Mouse (Mus musculus): ENCODE data around the gene Med12. TPM values are rescaled to one million over a fixed set of nuclear protein-coding genes. Genes with fewer than 3 reads are reported as not detected.
"Not testable (repeated sequence)": the region's sequence is repeated elsewhere in the genome, so short reads cannot be mapped to it uniquely, and the experiment has no call there.

Med12 gene
- total RNA-seq, 2 experiments from 2014 or later, result 21.8 to 25.8 TPM

DNA sequence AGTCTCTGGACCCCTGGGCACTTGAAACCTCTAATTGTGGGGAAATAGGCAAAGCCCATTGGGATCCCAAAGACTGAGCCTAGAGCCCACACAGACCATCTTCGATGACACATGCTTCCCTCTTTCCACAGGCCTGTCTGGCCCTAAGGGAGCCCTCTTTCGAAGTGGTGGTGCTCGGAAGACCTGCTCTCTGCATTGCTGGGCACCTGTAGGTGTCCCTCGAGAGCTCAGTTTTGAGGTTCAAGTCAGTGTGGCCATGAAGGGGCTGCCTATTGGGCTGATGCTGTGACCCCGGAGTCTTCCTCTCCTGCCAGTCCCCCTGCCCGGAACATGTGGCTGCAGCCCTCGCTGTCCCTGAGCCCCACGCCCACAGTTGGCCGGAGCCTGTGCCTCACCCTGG lies 27.8 kb downstream of the Med12 start:
- intact Hi-C loops (cut with DNase I), result loop anchor here (2.0 kb wide), 1 partner anchor 27 kb away; no protein-coding TSS in a partner anchor
- no peak for DNase-seq (ENCODE audit: extremely low spot score in 1 of 2, low spot score in 2 of 2)
- peak; percentile 20 for TF ChIP-seq CTCF (IDR thresholded peaks at IDR 0.05)
- H3K4me3 ChIP-seq, result peak overlapping the region; percentile 46
- no peak overlapping the region; the same call in 1 of the 2 replicates for H3K27ac ChIP-seq

DNA sequence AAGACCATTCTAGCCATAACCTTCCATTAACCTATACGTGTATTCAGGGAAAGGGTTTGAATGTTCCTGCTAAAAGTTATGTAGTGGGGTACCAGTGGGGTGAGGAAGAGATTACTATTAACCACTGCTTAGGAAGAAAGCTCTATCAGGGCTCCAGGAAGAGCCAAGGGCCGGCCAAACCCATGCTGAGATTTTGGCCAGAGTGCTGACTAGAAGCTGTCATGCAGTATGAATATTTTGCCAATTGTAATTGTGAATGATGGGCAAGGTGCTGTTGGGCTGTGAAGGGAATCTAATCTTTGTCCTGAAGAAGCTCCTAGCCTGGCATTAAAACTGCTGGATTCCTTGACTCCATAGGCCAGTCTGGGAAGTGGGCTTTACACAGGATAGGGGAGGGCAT lies 30.8 kb downstream of the Med12 start:
- Histone ChIP-seq H3K27ac (no peak overlapping the region), H3K4me3 (no peak overlapping the region)
- no peak for TF ChIP-seq CTCF (IDR thresholded peaks at IDR 0.05)
- no peak for DNase-seq (ENCODE audit: extremely low spot score in 1 of 2, low spot score in 2 of 2)
- intact Hi-C loops (cut with DNase I), result no loop called here

DNA sequence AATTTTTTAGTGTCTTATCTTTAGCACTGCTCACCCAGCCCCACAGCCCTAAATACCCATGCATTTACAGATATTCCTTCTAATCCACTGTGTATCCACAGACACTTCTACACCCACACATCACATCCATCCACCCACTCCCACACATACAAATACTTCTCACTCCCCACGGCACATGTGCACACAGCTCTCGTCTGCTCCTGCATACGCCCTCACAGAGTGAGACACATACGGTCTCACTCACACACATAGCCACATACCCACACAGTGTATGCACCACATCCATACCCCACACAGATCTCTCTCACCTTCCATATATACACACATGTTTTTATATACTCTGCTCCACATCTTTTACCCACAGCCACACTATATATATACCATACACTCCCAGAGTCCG lies 35.5 kb downstream of the Med12 start:
- no peak overlapping the region for H3K27ac ChIP-seq
- H3K4me3 ChIP-seq, result no peak overlapping the region
- no peak for TF ChIP-seq CTCF (IDR thresholded peaks at IDR 0.05)
- no peak for DNase-seq (ENCODE audit: extremely low spot score in 1 of 2, low spot score in 2 of 2)
- intact Hi-C loops (cut with DNase I), result no loop called here

DNA sequence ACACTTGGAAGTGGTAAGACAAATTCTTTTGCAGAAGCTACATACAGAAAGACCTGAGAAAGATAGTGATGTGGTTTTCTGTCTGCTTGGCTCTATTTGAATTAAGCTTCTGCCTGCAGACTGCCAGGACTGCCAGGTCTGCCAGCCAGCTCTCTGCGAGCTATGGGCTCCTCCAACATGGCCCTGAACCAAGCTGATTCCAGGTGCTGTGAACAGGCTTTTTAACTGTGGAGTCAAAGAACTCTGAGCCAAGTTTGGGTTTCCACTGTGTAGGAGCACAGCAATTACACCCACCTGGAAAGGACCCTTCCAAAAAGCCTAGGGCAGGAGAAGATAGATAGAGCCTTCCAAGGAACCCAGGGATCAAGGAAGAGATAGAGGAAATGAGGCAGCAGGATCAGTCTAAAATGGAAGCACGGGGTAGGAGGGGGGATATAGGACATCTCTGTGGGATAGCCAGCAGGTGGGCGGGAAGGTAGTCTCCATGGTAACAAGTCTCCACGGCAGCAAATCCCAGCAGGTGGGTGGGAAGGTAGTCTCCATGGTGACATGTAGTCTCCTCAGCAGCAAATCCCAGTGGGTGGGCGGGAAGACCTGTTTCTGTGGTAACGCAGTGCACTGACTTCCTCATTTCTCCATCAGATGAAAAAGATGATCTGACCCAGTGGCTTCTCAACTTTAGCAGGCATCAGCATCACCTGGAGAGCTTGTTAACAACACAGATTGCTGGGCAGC lies 40.0 kb downstream of the Med12 start:
- TF ChIP-seq CTCF (IDR thresholded peaks at IDR 0.05), result no peak
- DNase-seq (ENCODE audit: extremely low spot score in 1 of 2, low spot score in 2 of 2), result peak; percentile 75 to 79
- H3K4me3 ChIP-seq, result no peak overlapping the region
- H3K27ac ChIP-seq, result peak overlapping the region; percentile 81
- intact Hi-C loops (cut with DNase I), result no loop called here

DNA sequence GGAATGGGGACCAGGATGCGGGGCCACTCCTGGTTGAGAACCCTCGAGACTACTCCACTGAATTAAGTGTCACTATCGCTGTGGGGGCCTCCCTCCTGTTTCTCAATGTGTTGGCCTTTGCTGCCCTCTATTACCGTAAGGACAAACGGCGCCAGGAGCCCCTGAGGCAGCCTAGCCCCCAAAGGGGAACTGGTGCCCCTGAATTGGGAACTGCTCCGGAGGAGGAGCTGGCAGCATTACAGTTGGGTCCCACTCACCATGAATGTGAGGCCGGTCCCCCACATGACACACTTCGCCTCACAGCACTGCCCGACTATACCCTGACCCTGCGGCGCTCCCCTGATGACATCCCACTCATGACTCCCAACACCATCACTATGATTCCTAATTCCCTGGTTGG lies 45.9 kb downstream of the Med12 start:
- no peak overlapping the region for H3K4me3 ChIP-seq
- intact Hi-C loops (cut with DNase I), result no loop called here
- no peak for TF ChIP-seq CTCF (IDR thresholded peaks at IDR 0.05)
- no peak overlapping the region for H3K27ac ChIP-seq
- no peak for DNase-seq (ENCODE audit: extremely low spot score in 1 of 2, low spot score in 2 of 2)

DNA sequence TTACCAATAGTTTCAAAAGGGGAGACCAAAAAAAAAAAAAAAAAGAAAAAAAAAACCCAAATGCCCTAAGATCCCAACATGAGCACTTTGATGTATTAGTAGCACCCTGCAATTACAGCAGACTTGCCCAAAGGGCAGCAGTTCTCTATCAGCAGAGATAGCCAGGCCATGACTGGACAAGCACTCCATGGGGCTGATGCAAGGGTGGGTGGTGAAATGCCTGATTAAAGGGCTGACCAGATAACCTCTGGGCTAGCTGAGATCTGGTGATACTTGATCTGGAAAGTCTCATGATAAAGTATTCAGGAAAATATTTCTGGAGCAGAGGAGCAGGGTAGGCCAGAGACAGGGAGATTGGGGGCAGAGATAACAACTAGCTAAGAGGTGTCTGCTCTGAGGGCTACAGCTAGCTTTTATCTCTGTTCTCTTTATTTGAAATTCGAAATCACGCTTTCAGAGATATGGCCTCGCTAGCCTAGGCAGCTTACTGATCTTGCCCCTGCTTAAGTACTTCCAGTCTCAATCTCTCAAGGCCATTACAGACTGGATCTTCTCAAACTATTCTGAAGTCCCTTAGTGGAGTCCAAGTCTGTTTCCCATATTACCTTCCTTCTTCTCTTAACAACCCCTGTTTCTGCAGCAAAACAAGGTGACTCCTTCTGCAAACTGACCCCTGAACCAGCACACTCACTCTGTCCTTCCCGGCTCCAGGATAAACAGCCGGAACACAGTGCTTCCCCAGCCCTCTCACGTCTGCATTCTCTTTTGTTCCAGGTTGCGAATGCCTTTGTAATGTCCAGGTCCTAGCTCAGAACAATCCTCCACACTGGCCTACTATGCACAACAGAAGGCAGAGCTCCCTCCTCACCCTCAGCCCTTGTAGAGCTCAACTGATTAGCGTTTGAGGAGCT lies 52.4 kb downstream of the Med12 start:
- TF ChIP-seq CTCF (IDR thresholded peaks at IDR 0.05), result no peak
- DNase-seq (ENCODE audit: extremely low spot score in 1 of 2, low spot score in 2 of 2), result no peak
- H3K27ac ChIP-seq, result no peak overlapping the region
- no peak overlapping the region for H3K4me3 ChIP-seq
- intact Hi-C loops (cut with DNase I), result no loop called here

DNA sequence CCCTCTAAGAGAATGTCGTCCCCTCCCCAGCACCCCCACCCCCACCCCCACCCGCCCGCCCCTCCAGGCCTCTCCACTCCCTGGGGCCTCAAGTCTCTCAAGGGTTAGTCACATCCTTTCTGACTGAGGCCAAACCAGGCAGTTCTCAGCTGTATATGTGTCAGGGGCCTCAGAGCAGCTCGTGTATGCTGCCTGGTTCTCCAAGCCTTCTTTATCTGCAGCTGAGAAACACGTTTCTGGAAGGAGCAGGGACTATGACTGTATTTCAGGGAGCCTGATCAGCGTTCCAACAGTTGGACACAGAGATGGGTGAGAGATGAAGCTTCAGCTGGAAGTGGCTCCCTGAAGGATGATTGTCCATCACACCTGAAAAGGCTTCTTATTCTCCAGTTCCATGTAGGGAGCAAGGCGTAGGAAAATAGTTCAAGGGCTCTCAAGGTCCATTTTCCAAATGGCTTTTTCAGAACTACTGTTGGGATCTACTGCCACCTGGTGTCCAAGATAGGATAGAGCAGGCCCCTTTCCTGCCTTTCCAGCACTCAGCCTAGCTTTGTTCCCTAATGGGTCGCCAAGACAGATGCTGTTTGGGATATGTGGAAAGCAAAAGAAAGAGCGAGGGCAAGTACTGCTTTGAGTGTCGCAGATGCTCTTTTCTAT lies 55.7 kb downstream of the Med12 start:
- TF ChIP-seq CTCF (IDR thresholded peaks at IDR 0.05), result peak; percentile 91
- Histone ChIP-seq H3K27ac (peak overlapping the region; percentile 76), H3K4me3 (no peak overlapping the region)
- peak; percentile 60 to 73 for DNase-seq (ENCODE audit: extremely low spot score in 1 of 2, low spot score in 2 of 2)
- intact Hi-C loops (cut with DNase I), result loop anchor here (1.0 to 2.0 kb wide), 2 partner anchors 29 to 197 kb away; no protein-coding TSS in a partner anchor

DNA sequence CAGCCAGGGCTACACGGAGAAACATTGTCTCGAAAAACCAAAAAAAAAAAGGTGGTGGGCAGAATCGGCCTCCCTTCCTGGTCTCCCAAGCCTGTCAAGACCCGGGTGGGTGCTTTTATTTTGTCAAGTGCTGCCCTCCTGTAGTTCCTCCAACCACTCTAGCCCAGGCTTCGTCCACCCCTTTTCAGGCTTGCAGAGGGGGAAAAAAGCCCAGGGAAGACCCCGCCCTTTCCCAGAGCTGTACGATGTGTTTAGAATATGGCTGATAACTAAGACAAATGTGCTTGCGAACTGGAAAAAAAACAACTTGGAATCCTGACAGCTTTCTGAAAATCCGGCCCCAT lies 58.2 kb downstream of the Med12 start:
- TF ChIP-seq CTCF (IDR thresholded peaks at IDR 0.05), result no peak
- intact Hi-C loops (cut with DNase I), result loop anchor here (2.0 kb wide), 2 partner anchors 87 to 109 kb away; partner anchors contain the start of gene Snx12
- DNase-seq (ENCODE audit: extremely low spot score in 1 of 2, low spot score in 2 of 2), result no peak
- Histone ChIP-seq H3K27ac (peak overlapping the region; percentile 91), H3K4me3 (peak overlapping the region; percentile 44)

DNA sequence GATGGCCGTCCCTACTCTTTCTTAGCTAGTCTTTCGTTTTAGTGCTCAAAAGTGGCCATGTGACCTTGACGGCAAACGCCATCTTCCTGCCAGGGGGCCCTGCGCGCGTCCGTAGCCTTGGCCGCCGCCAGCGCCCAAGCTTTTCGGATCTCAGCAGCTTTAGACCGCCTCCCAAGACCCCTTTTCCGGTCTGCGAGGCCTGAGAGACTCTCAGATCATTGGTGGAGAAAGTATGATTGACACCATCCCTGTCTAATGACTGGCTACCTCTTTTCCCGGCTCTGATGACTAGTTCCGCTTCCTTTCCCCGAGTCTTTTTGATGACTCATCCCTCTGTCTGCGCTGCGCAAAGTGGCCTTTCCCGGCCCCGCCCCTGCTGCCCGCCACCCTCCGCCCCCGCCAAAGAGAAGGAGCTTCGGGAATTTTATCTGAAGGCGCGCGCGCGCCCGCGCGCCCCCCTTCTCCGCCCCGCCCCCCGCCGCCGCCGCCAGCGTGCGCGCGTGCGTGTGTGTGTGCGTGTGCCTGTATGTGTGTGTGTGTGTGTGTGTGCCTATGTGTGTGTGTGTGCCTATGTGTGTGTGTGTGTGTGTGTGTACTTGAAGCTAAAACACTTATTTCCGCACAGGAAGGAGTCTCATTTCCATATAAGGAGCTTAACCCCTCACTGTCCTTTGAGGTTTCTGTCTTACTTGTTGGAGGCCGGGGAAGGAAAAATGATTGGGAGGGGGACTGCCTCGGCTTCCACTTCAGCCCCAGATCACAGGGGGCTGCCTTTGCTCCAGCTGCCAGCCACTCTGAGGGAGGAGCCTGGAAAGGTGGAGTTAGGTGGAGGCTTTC lies 58.8 kb downstream of the Med12 start:
- peak overlapping the region; percentile 44 for H3K4me3 ChIP-seq
- intact Hi-C loops (cut with DNase I), result loop anchor here (2.0 kb wide), 2 partner anchors 86 to 110 kb away; partner anchors contain the start of gene Snx12
- TF ChIP-seq CTCF (IDR thresholded peaks at IDR 0.05), result no peak
- H3K27ac ChIP-seq, result peak overlapping the region; percentile 91
- peak; percentile 75 to 85 for DNase-seq (ENCODE audit: extremely low spot score in 1 of 2, low spot score in 2 of 2)

DNA sequence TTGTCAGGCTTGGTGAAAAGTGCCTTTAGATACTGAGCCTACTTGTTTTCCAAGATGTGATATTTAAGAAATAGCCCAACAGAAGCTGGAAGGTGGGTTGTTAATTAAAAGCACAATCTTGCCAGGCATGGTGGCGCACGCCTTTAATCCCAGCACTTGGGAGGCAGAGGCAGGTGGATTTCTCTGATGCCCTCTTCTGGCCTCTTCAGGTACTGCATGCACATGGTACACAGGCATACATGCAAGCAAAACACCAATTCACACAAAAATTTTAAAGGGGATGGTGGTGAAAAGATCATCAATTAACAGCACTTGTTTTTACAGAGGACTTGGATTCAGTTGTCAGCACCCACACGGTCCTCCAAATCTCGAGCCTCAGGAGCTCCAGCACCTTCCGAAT lies 60.8 kb downstream of the Med12 start:
- Histone ChIP-seq H3K4me3 (no peak overlapping the region), H3K27ac (no peak overlapping the region)
- intact Hi-C loops (cut with DNase I), result no loop called here
- DNase-seq (ENCODE audit: extremely low spot score in 1 of 2, low spot score in 2 of 2), result no peak
- peak; percentile 46 for TF ChIP-seq CTCF (IDR thresholded peaks at IDR 0.05)

DNA sequence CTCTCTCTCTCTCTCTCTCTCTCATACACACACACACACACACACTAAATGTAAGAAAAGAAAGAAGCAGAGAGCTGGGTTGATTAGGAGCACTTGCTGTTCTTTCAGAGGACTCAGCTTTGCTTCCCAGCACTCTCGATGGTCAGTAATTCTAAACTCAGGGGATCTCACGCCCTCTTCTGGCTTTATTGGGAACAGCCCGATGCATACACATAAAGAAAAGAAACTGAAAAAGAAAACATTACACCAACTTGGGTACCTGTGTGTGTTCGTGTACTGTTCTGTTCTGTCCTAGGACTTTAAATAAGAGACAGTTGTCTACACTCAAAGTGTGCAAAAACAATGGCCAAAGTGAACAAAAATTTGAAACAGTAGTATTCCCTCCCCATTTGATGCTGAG lies 64.8 kb downstream of the Med12 start:
- intact Hi-C loops (cut with DNase I), result no loop called here
- Histone ChIP-seq H3K4me3 (no peak overlapping the region), H3K27ac (no peak overlapping the region)
- no peak for DNase-seq (ENCODE audit: extremely low spot score in 1 of 2, low spot score in 2 of 2)
- TF ChIP-seq CTCF (IDR thresholded peaks at IDR 0.05), result no peak

DNA sequence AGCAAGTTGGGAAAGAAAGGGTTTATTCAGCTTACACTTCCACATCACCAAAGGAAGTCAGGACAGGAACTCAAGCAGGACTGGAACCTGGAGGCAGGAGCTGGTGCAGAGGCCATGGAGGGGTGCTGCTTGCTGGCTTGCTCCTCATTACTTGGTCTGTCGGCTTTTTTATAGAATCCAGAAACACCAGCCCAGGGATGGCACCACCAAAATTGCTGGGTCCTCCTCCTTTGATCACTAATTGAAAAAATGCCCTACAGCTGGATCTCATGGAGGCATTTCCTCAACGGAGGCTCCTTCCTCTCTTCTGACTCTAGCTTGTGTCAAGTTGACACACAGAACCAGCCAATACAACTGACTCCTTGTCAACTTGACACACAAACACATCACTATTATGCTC lies 69.0 kb downstream of the Med12 start:
- H3K4me3 ChIP-seq; intact Hi-C loops (cut with DNase I); DNase-seq (ENCODE audit: extremely low spot score in 1 of 2, low spot score in 2 of 2); H3K27ac ChIP-seq: not testable (repeated sequence)

All from left cerebral cortex, adult 2 months (tissue).